Mouse (Mus musculus): Measurements from ENCODE around the gene Mrps6.

Mrps6 gene

DNA sequence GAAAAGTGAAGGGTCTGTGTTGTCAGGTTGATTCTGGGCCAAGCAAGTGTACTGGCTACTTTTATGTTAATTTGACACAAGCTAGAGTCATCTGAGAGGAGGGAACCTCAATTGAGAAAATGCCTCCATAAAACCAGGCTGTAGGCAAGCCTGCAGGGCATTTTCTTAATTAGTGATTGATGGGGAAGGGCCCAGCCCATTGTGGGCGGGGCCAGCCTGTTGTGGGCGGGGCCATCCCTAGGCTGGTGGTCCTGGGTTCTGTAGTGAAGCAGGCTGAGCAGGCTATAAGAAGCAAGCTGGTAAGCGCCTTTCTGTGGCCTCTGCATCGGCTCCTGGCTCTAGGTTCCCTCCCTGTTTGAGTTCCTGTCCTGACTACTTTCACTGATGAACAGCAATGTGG is 69.2 kb downstream of the Mrps6 start:
- peak in 1 of 2 experiments; percentile 17 for DNase-seq

DNA sequence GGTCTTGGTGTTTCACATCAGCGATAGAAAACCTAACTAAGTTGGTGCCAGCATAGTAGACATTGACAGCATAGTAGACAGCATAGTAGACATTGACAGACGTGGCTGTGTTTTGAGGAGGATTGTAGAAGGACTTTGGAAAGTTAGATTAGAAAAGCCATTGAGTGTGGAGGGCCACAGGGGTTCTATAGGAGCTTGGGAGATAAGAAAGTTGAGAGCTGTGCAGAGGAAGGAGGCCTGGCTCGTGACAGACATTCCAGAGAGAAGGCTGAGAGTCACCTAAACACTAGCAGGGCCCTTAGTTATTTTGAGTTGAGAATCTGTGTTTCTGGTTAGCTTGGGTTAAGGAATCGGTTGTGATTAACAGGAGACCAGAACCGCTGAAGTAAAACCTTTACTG is 69.6 kb downstream of the Mrps6 start:
- peak in 1 of 2 experiments; percentile 7 for DNase-seq

DNA sequence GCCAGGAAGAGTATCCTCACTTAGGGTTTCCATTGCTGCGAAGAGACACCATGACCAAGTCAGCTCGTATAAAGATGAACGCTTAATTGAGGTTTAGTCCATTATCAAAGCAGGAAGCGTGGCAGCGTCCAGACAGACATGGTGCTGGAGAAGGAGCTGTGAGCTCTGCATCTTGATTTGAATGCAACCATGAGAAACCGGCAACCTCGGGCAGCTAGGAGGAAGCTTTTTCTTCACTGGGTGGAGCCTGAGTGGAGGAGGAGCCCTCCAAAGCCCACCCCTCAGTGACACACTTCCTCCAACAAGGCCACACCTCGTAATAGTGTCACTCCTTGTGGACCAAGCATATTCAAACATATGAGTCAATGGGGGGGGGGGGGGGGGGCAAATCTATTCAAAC is 71.8 kb downstream of the Mrps6 start:
- DNase-seq = no peak

DNA sequence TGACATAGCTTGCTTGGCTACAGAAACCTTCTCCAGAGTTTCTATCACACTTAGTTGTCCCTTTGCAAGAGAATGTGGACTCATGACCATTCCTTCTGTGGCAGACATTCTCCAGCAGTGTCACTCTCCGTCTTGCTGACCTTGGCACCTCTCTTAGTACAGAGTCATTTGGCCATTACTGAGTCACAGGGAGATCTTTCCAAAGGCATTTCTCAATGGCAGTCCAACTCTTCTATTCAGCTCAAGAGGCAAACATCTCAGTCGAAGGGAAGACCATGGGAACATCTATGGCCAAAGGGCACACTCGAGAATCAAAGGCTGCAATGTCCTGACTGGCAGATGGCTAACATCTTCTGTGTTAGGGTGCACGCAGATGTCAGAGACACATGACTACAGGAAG is 74.4 kb downstream of the Mrps6 start:
- DNase-seq = no peak

DNA sequence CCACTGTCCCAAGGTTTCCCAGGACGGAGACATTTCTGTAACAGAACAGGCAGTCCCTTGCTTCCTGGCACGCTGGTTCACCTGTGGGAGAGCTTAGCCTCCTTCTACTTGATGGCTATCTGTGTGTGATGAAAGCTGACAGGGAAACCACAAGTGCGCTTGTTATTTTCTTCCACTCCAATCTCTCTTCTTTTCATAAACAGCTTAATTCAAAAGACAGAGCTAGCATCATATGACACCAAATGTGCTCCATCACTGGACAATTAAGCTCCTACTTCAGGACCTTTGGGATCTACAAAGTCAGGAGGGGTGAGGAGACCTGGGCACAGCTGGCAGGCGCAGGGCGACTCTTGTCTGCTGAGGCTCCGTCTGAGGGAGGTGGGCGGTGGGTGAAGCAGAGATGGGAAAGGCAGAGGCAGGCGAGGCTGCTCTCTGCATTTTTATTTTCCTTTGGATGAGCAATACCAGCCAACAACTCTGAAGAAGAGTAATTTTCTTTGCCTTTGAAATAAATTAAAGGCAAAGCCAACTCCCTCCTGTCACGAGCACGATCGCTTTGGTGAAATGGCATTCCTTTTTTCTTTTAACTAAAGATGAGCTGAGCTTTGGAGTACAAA is 76.2 kb downstream of the Mrps6 start:
- no peak for DNase-seq

DNA sequence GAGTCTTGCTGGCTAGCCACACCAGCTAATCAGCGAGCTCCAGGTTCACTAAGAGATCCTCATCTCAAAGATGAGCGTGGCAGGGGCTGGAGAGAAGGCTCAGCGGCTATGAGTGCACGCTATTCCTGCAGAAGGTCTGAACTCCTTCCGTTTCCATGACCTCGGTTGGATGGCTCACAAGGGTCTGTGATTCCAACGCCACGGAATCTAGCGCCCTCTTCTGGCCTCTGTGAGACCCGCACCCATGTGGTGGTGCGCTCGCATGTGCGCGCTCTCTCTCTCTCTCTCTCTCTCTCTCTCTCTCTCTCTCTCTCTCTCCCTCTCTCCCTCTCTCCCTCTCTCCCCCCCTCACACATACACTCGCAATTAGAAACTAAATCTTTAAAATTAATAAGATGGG is 78.2 kb downstream of the Mrps6 start:
- no peak for DNase-seq

DNA sequence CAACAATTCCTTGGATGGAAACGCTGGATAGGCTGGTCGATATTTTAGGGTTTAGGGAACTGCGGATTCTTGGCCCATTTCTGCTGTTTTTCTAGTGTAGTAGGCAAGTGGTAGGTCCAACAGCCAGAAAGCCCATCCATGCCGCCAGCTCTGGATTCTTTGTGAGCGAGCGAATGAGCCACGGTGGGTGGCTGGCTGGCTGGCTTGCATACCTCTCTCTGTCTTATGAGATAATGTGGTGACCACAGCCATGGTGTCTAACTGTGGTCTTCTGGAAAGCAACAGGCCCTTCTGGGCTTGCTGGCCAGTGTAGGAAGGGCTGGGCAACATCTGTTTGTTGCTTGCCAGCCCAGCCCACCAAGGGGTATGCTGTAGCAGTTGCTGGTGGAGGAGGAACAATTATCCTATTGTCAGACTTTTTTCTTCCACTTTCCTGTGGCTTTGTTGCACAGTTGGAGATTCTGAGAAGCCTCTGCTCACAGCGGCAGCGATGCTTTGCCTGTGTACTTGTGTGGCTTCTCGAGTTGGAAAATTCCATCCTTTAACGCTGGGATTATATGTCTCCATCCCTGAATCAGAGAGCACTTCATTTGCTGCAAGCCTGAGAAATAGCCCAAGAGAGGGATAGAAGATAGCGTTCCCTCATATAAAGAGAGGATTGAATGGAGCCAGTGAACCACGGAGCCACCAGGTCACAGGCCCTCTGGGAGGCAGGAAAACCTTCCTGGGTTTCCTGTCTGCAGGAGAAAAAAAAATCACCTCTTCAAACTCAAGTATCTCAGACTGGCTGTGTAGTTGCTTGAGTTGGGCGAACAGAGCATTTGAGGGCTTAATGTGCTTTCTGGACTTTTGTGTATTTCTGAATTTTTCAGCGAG is 81.6 kb downstream of the Mrps6 start:
- DNase-seq = peak in 1 of 2 experiments; percentile 12

DNA sequence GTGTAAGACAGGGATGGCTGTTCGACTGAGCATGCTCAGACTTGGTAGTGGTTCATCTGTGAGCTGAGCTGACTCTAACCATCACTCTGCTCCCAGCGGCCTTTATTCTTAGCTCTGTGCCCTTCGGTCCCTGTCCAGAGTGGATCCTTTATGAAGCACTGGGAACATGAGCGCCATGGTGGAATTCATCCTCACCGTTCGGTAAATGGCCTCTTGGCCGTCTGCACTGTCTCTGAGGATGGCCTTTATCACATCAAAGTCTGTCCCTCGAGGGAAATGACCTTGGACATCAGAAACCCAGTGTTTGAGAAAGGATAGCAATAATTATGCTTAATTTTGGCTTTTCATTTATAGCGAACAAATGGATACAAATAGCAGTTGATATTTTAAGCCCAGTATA is 82.3 kb downstream of the Mrps6 start:
- DNase-seq = no peak

DNA sequence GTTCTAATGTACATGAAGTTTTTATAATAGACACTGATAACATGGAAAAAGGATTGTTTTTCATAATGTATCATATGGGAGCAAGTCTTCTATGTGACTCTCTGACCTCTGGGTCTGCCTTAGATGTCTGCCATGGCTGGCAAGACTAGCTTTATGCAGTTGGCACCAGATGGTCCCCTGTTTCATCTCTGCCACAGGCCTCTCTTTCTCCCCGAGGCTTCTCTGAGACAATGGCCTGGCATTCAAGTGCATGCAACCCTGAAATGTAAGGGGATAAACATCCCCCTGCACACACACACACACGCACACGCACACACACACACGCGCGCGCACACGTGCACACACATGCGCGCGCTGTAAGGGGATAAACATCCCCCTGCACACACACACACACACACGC is 83.0 kb downstream of the Mrps6 start:
- DNase-seq = no peak

DNA sequence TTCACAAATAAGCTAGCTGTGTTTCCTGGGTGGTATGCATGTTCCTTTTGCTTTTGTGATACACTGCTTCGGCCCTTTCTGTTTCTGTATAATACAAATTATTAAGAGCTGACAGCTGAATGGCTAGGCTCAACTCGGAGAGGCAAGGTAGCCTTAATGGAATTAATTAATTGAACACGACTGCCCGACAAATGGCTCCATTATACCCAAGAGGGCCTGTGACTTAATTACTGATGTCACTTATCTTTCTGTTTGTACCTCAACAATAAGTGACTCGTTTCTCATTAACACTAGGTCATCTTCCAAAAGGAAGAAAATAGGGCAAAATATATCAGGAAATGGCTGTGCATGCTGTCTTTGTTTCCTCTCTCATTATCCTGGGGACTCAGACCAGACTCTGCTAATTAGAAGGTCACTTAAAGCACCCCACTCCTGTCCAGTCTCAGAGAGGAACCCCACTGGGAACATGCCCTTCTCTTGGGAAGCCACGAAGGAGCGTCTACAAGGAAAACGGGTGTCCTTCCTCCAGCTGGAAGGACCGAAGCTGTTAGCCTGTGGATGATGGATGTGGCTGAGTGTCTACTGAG is 84.4 kb downstream of the Mrps6 start:
- no peak for DNase-seq

DNA sequence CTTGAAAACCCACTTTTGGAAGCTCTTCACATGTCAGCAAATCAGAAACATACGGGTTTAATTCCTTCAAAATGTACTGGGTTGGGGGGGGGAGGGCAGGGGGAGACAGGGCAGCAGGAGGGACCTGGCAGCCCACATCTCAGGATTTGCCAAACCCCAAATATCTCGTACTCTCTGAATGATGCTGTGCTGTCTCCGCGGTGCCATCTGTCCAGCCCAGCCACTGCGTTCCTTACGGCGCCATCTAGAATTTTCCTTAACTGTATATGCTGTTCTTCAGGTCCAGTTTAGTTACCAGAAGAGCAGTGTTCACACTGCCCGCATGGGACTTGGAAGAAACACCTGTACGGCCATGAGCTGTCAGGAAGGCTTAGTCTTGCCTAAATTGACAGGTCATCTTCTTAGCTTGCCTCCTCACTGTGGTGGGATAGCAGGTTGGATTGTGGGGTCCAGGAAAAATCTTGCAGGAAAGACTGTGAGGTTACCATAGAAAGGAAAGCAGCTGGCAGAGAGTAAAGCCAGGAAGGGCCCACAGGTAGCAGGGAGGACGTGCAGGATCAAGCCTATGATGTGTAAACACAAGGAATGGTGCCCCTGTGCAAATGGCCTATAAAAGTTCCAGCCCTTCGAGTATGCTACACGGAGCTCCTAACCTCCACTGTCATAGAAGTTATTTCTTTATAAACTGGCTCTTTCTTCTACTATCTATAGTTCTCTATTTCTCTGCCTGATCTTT is 89.7 kb downstream of the Mrps6 start:
- no peak for DNase-seq

DNA sequence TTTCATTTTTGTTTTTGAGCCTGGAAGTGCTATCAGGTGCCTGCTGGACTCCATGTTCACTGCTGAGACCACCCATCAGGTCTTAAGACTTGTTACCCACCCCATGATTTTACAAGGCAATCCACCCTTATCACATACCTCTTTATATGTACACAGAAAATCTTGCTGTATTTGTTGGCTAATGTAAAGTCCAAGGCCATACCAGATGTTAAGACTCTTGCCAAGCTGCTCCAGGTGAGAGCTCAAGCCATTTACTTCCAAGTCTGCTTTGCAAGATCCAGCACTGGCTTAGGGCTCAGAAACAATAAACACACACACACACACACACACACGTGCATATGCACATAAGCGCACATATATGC is 90.3 kb downstream of the Mrps6 start:
- no peak for DNase-seq

DNA sequence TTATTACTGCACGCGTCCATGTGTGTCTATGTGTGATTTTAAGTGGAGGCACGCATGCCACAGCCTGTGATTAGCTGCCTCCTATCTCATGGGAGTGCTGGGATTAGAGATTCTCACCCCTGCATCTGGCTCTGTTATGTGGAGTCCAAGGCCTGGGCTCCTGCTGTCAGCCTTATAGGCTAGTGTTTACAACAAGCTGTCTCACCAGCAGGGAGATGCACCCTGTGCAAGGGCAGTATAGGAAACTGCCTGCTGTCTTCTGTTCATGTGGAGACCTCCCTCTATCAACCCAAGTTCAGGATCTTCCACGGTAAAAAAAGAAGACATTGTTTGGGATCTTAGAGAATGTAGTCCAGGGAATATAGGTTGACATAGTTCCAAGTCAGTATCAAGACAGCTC is 92.9 kb downstream of the Mrps6 start:
- no peak for DNase-seq

DNA sequence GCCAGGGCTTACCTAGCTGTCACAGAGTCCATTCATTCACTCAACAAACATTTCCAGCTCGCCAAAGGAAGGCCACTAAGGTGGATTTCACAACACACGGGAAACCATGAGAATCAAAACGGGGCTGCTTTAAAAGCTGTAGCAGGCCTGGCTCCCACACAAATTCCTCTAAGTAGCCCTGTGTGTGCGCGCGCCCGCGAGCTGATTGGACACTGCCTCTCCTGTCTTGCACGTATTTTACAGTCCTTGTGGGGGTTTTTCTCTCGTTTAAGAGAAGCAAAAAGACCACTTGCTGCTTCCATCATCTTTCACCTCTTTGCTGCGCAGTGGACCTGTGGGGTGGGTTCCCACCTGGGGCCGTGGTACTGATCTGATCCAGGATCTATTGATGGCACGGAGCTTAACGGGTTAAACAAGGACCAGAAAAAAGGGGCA is 100.0 kb downstream of the Mrps6 start:
- DNase-seq = peak; percentile 56 to 69

DNA sequence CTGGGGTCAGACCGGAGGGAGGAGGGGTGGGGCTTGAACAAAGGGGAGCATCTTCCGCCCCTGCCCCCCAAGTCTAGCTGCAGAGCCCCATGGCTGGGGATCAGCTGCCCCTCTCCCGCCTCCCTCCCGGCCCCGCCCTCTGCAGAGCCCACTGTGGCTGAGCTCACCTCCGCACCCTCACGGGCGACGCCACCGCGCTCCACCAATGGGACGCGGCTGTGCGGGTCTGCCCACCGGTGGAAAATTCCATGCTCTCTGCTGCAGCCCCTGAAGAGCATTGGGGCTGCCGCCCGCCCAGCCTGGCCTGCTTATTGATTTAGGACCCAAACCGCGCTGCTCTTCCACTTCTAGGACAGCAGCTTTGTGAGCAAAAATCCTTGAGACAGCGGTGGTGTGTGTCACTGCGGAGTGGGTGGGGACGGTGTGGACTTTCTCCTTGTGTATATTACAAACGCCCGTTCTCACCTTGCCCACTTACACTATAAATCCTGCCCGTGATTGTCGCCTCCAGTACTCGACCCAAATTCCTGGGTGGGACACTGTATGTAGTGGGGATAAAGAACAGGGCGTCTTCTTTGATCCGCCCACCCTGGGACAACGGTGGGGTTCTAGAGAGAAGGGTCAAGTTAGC is 100.5 kb downstream of the Mrps6 start:
- DNase-seq = peak; percentile 78 to 89

DNA sequence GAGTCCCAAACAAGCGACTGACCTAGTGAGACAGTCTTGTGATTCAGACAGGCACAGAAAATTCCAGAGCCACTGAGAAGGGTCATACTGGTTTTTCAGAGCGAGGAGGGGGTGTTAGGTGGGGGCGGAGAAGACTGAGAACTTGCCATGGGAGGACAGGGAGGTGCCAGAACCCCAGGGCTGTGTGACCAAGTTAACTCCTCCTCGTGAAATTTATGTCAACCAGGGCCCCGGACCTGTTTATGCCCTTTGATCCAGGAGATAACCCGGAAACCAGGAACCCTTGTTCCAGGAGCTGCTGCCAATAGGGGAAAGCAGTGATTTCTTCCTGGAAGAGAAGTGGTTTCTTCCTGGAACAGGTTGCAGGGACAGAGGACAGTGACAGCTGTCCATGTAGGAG is 101.0 kb downstream of the Mrps6 start:
- DNase-seq = peak; percentile 29 to 62
